Mouse (Mus musculus): Measurements from ENCODE around the gene Nop58. TPM values are rescaled to one million over a fixed set of nuclear protein-coding genes. Genes with fewer than 3 reads are reported as not detected.
"Not testable (repeated sequence)": the region's sequence is repeated elsewhere in the genome, so short reads cannot be mapped to it uniquely, and the experiment has no call there.

The Nop58 gene
- polyA plus RNA-seq, 1 experiment from 2014 or later, result 237 TPM

DNA sequence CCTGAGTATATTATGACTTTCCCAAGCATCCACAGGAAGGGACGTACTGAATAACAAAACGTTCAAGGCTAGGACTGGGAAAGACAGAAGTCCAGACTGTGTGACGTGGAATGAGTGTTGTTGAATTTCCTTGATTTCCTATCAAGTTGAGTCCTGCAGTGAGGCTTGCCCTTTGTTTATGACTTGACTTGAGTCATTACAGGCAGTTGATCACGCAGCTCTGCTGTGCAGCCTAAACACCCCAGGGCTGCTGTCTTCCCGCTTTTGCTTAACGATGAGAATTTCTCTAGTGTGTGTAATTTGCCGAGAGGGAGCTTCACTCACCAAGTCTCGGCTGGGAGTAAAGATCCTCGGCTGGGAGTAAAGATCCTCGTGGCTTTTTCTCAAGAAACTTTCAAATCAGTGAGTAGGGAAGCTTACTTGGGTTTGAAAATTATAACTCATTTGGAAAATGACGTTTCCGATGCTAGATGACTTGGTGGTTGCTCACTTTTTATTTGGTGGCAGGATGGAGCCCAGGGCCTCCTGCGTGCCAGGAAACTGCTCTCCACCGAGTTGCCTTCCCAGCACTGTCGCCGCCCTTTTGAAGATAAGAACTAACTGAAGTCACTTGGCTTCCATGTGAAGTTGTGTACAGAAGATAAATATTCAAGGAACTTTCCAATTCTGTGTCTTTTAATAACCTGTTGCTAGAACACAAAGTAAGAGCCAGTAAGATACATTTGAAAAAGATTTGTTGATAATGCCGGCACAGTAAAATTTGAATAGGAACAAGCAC, 55.0 kb downstream of the Nop58 start:
- ATAC-seq (ENCODE audit: insufficient read depth, low FRiP score, low TSS enrichment), result no peak
- 76% methylated on average over 17 of the region's 17 CpGs for WGBS
- H3K4me3 ChIP-seq (ENCODE audit: low read depth, low read length), result no peak overlapping the region

DNA sequence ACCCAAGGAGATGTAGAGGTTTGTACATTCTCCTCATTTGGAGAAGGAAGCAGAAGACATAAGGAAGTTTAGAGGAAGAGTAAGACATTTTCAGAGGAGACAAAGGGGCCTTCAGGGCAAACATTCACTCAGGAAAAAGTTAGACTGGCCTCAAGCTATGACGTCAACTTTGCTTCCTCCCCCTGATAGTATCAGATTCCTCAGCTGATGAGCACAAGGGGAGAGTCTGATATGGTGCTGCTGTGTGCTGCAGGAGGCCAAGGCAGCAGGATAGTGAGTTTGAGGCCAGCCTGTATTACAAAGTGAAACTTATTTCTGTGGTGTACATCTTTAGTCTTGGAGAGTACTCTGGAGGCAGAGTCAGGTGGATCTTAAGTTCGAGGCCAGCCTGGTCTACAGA, 64.3 kb downstream of the Nop58 start:
- no peak overlapping the region for H3K27ac ChIP-seq (ENCODE audit: low read depth, low read length)
- no peaks in the 10 kb centered on the region for H3K9me3 ChIP-seq (ENCODE audit: control insufficient read depth, low read length)
- no peaks in the 10 kb centered on the region for H3K4me1 ChIP-seq (ENCODE audit: control insufficient read depth, insufficient read depth, low read length)
- no peak for DNase-seq (ENCODE audit: low spot score)
- WGBS, result 72% methylated on average over 2 of the region's 2 CpGs
- H3K27me3 ChIP-seq (ENCODE audit: control insufficient read depth, insufficient read depth, low read length), result no peaks in the 10 kb centered on the region
- H3K9ac ChIP-seq (ENCODE audit: low read length), result no peak overlapping the region
- no peak for ATAC-seq (ENCODE audit: insufficient read depth, low FRiP score, low TSS enrichment)
- no peak overlapping the region for H3K4me3 ChIP-seq (ENCODE audit: low read depth, low read length)
- H3K4me2 ChIP-seq (ENCODE audit: low read depth), result no peak overlapping the region
- H3K36me3 ChIP-seq (ENCODE audit: control insufficient read depth, insufficient read depth, low read length), result no peaks in the 10 kb centered on the region

More for the DNA sequence above, 55.0 kb downstream of the Nop58 start:
- no peak overlapping the region for H3K27ac ChIP-seq (ENCODE audit: low read depth, low read length)
- H3K27me3 ChIP-seq (ENCODE audit: control insufficient read depth, insufficient read depth, low read length), result no peaks in the 10 kb centered on the region
- no peak overlapping the region for H3K9ac ChIP-seq (ENCODE audit: low read length)
- H3K4me2 ChIP-seq (ENCODE audit: low read depth), result no peak overlapping the region
- DNase-seq (ENCODE audit: low spot score), result no peak
- H3K9me3 ChIP-seq (ENCODE audit: control insufficient read depth, low read length), result no peaks in the 10 kb centered on the region
- H3K36me3 ChIP-seq (ENCODE audit: control insufficient read depth, insufficient read depth, low read length), result no peaks in the 10 kb centered on the region
- H3K4me1 ChIP-seq (ENCODE audit: control insufficient read depth, insufficient read depth, low read length), result no peaks in the 10 kb centered on the region

DNA sequence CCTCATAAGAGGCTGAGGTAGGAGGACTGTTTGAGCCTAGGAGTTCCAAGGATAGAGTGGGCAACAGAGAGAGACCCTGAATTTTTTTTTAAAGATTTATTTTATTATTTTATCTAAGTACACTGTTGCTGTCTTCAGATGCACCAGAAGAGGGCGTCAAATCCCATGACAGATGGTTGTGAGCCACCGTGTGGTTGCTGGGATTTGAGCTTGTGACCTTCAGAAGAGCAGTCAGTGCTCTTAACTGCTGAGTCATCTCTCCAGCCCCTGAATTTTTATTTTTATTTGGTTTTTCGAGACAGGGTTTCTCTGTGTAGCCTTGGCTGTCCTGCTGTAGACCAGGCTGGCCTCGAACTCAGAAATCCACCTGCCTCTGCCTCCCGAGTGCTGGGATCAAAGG, 65.0 kb downstream of the Nop58 start:
- ATAC-seq (ENCODE audit: insufficient read depth, low FRiP score, low TSS enrichment); H3K9me3 ChIP-seq (ENCODE audit: control insufficient read depth, low read length): not testable (repeated sequence)

DNA sequence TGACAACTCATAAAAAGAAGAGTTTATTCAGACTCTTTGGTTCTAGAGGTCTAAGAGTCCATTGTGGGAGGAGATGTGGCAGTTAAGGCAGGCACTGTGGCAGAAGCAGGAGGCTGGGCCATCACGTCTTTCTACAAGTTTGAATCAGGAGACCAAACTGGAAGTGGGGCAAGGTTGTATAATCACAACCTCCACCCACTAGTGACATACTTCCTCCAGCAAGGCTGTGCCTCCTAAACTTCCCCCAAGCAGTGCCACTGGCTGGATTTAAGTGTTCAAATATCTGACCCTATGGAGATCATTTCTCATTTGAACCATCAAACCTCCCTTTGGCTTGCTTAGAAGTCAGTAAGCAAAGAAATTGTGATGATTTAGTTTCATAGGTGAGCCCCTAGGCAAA, 70.5 kb downstream of the Nop58 start:
- Histone ChIP-seq H3K4me1 (ENCODE audit: control insufficient read depth, insufficient read depth, low read length) (no peaks in the 10 kb centered on the region), H3K36me3 (ENCODE audit: control insufficient read depth, insufficient read depth, low read length) (no peaks in the 10 kb centered on the region), H3K9ac (ENCODE audit: low read length) (no peak overlapping the region), H3K27me3 (ENCODE audit: control insufficient read depth, insufficient read depth, low read length) (no peaks in the 10 kb centered on the region), H3K4me2 (ENCODE audit: low read depth) (no peak overlapping the region), H3K27ac (ENCODE audit: low read depth, low read length) (no peak overlapping the region), H3K9me3 (ENCODE audit: control insufficient read depth, low read length) (no peaks in the 10 kb centered on the region), H3K4me3 (ENCODE audit: low read depth, low read length) (no peak overlapping the region)
- DNase-seq (ENCODE audit: low spot score), result no peak
- ATAC-seq (ENCODE audit: insufficient read depth, low FRiP score, low TSS enrichment), result no peak
- WGBS, result 32% methylated on average over 1 of the region's 1 CpGs

More for the DNA sequence above, 65.0 kb downstream of the Nop58 start:
- not testable (repeated sequence) for H3K4me1 ChIP-seq (ENCODE audit: control insufficient read depth, insufficient read depth, low read length); H3K36me3 ChIP-seq (ENCODE audit: control insufficient read depth, insufficient read depth, low read length); H3K9ac ChIP-seq (ENCODE audit: low read length); DNase-seq (ENCODE audit: low spot score); H3K27me3 ChIP-seq (ENCODE audit: control insufficient read depth, insufficient read depth, low read length); H3K4me3 ChIP-seq (ENCODE audit: low read depth, low read length); H3K27ac ChIP-seq (ENCODE audit: low read depth, low read length); H3K4me2 ChIP-seq (ENCODE audit: low read depth)
- 73% methylated on average over 5 of the region's 5 CpGs for WGBS

DNA sequence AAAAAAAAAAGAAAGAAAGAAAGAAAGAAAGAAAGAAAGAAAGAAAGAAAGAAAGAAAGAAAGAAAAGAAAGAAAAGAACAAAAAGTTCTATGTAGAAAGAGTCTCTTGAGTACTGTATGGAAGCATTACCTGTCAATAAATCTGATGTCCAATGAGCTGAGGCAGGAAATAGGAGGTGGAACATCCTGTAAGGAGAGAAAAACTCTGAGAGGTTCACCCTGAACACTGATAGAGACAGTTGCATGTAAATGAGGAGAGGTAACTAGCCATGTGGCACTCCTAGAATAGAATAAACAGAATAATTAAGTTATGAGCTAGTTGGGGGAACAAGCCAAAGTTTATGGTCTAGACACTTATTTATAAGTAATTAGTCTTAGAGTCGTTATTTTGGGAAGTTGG, 73.6 kb downstream of the Nop58 start:
- Histone ChIP-seq H3K9ac (ENCODE audit: low read length) (no peak overlapping the region), H3K4me3 (ENCODE audit: low read depth, low read length) (no peak overlapping the region), H3K27ac (ENCODE audit: low read depth, low read length) (no peak overlapping the region), H3K9me3 (ENCODE audit: control insufficient read depth, low read length) (no peaks in the 10 kb centered on the region), H3K4me1 (ENCODE audit: control insufficient read depth, insufficient read depth, low read length) (no peaks in the 10 kb centered on the region), H3K36me3 (ENCODE audit: control insufficient read depth, insufficient read depth, low read length) (no peaks in the 10 kb centered on the region), H3K27me3 (ENCODE audit: control insufficient read depth, insufficient read depth, low read length) (no peaks in the 10 kb centered on the region), H3K4me2 (ENCODE audit: low read depth) (no peak overlapping the region)
- DNase-seq (ENCODE audit: low spot score) (no peak), ATAC-seq (ENCODE audit: insufficient read depth, low FRiP score, low TSS enrichment) (no peak)
- 82% methylated on average over 1 of the region's 1 CpGs for WGBS

DNA sequence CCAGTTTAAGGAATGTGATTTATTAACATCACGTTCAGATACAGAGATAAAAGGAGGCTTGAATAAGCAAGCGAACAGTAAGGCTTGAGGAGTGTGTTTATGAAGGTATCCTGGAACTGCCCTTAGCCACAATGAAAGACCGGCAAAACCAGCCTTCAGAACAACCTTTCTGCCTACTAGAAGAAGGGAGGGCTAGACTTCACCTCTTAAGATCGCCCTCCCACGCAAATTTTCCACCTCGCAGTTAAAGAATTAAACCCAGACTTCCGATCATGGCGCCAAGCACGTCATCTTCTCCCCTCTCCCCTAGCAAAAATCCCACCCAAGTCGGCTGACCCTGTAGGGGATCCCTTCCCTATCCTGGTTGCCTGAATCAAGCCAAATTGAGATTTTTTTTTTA, 77.4 kb downstream of the Nop58 start:
- WGBS, result 2% methylated on average over 10 of the region's 10 CpGs
- H3K9me3 ChIP-seq (ENCODE audit: control insufficient read depth, low read length), result no peaks in the 10 kb centered on the region
- DNase-seq (ENCODE audit: low spot score) (no peak), ATAC-seq (ENCODE audit: insufficient read depth, low FRiP score, low TSS enrichment) (no peak)
- peak overlapping the region; percentile 58 for H3K4me3 ChIP-seq (ENCODE audit: low read depth, low read length)
- peak overlapping the region; percentile 77 for H3K4me2 ChIP-seq (ENCODE audit: low read depth)
- peak overlapping the region; percentile 97 for H3K9ac ChIP-seq (ENCODE audit: low read length)
- peaks cover 6% of the 10 kb centered on the region for H3K4me1 ChIP-seq (ENCODE audit: control insufficient read depth, insufficient read depth, low read length)
- peak overlapping the region; percentile 99 for H3K27ac ChIP-seq (ENCODE audit: low read depth, low read length)
- no peaks in the 10 kb centered on the region for H3K27me3 ChIP-seq (ENCODE audit: control insufficient read depth, insufficient read depth, low read length)
- no peaks in the 10 kb centered on the region for H3K36me3 ChIP-seq (ENCODE audit: control insufficient read depth, insufficient read depth, low read length)

DNA sequence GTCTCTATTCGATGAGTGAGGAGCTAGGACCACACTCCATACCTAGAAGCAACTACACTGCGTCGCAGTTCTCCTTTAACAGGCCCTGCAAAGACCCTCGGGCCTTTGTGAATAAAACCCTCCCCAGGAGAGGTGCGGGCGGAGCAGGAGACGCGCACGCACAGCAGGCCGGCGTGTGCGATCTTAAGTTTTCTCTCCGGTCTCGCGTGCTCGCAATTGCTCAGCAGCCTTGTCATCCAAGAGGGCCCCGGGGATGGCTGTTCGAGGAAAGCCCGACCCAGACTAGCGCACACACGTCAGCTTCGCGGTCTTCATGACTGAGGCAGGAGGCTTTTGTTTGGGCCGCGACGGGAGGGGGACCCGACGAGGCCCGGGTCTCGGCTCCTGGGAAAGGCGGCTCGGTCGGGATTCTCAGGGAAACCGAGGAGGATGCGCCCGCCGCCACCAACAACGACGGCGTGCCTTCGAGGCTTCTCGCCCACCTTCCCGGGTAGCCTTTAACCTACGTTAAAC, 77.9 kb downstream of the Nop58 start:
- under 1% methylated on average over 44 of the region's 44 CpGs for WGBS
- peak overlapping the region; percentile 99 for H3K27ac ChIP-seq (ENCODE audit: low read depth, low read length)
- H3K4me2 ChIP-seq (ENCODE audit: low read depth), result peak overlapping the region; percentile 77
- H3K4me3 ChIP-seq (ENCODE audit: low read depth, low read length), result peak overlapping the region; percentile 58
- peak; percentile 83 for DNase-seq (ENCODE audit: low spot score)
- H3K9me3 ChIP-seq (ENCODE audit: control insufficient read depth, low read length), result no peaks in the 10 kb centered on the region
- peaks cover 6% of the 10 kb centered on the region for H3K4me1 ChIP-seq (ENCODE audit: control insufficient read depth, insufficient read depth, low read length)
- H3K36me3 ChIP-seq (ENCODE audit: control insufficient read depth, insufficient read depth, low read length), result no peaks in the 10 kb centered on the region
- peak overlapping the region; percentile 97 for H3K9ac ChIP-seq (ENCODE audit: low read length)
- no peaks in the 10 kb centered on the region for H3K27me3 ChIP-seq (ENCODE audit: control insufficient read depth, insufficient read depth, low read length)
- peak; percentile 76 for ATAC-seq (ENCODE audit: insufficient read depth, low FRiP score, low TSS enrichment)

DNA sequence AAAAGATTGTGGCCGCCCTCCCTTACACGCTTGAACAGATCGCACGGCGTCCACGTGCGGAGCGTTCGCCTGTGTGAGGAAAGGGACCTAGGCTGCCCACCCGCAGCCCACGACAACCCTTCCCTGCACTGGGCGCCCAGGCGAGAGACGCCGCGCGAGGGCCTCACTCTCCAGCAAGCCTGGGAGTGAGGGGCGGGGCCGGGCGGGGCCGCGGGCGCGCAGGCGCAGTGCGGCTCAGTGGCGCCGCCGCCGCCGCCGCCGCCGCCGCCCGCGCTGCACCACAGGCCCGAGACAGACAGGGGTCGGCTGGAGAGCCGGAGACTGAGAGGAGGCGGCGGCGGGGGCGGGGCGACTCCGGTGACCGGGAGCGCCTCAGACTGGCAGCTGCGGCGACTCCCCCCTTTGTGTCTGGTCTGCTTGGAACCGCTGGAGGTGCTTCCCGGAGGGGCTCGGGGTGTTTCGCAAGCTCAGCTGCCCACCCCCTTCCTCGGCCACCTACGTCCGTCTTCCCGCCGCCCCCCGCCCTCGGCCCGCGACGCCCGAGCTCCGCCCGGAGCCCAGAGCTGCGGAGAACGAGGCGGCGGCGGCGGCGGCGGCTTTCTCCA, 78.5 kb downstream of the Nop58 start, which contains the start of gene Bmpr2:
TSS of gene Bmpr2 (plus strand) at position 237 of the 605 bp plus-strand sequence.
- no peaks in the 10 kb centered on the region for H3K27me3 ChIP-seq (ENCODE audit: control insufficient read depth, insufficient read depth, low read length)
- WGBS, result under 1% methylated on average over 61 of the region's 75 CpGs
- peak within 1 kb of the TSS; percentile 99 for H3K27ac ChIP-seq (ENCODE audit: low read depth, low read length)
- DNase-seq (ENCODE audit: low spot score) (peak; percentile 90), ATAC-seq (ENCODE audit: insufficient read depth, low FRiP score, low TSS enrichment) (peak; percentile 94)
- H3K36me3 ChIP-seq (ENCODE audit: control insufficient read depth, insufficient read depth, low read length), result no peaks in the 10 kb centered on the region
- peak within 1 kb of the TSS; percentile 58 for H3K4me3 ChIP-seq (ENCODE audit: low read depth, low read length)
- peak within 1 kb of the TSS; percentile 97 for H3K9ac ChIP-seq (ENCODE audit: low read length)
- no peaks in the 10 kb centered on the region for H3K9me3 ChIP-seq (ENCODE audit: control insufficient read depth, low read length)
- peaks cover 6% of the 10 kb centered on the region for H3K4me1 ChIP-seq (ENCODE audit: control insufficient read depth, insufficient read depth, low read length)
- H3K4me2 ChIP-seq (ENCODE audit: low read depth), result peak within 1 kb of the TSS; percentile 77

Data from neural tube, embryonic 11.5 days (tissue).